24 mouse cellular contexts compared by ENCODE assay signal in genomic region chr13:23687907-23688306, GRCm38 (mm10). TPM values are rescaled to one million over a fixed set of nuclear protein-coding genes. Genes with fewer than 3 reads are reported as not detected.
DNase-seq lines count a peak whose midpoint lies in the region; ATAC-seq and TF ChIP-seq lines count a peak whose summit lies in the region.
"Had no signal": no experiment of that assay in that cellular context is flagged by ENCODE, and none has a peak within 500 bp of the region (broad histone marks: within the 10 kb centered on the region; RNA-seq: fewer than 3 reads in every experiment).

No protein-coding gene starts in this region.

- 80% methylated on average over 7 of the region's 7 CpGs for WGBS in liver, embryonic 14.5 days (ENCODE audit: insufficient replicate concordance)

- TF ChIP-seq CTCF in liver, embryonic 14.5 days (IDR thresholded peaks at IDR 0.05; ENCODE audit: low read depth) = no peak

- peak overlapping the region; percentile 56 for H3K4me2 ChIP-seq in liver, embryonic 14.5 days (ENCODE audit: low read depth)
- H3K4me2 ChIP-seq: embryonic facial prominence, embryonic 15.5 days; heart, embryonic 15.5 days; kidney, embryonic 15.5 days had no signal

- no peak overlapping the region; the same call in 1 of the 2 replicates for H3K9ac ChIP-seq in liver, embryonic 14.5 days (replicated peaks)
- H3K9ac ChIP-seq: embryonic facial prominence, embryonic 15.5 days; heart, embryonic 15.5 days; kidney, embryonic 15.5 days had no signal

- no peaks in the 10 kb centered on the region for H3K9me3 ChIP-seq in megakaryocyte, embryonic 14.5 days
- H3K9me3 ChIP-seq in liver, embryonic 14.5 days (ENCODE audit: control insufficient read depth, low read length) = no peaks in the 10 kb centered on the region
- H3K9me3 ChIP-seq: embryonic facial prominence, embryonic 15.5 days; heart, embryonic 15.5 days; kidney, embryonic 15.5 days had no signal

- H3K4me3 ChIP-seq in megakaryocyte, embryonic 14.5 days (replicated peaks) = peak overlapping the region; percentile 21
- H3K4me3 ChIP-seq in liver, embryonic 14.5 days (ENCODE audit: insufficient read depth in 1 of 2, low read depth in 2 of 2, low read length in 2 of 2) = no peak overlapping the region
- H3K4me3 ChIP-seq: embryonic facial prominence, embryonic 15.5 days; heart, adult 2 months; heart, embryonic 15.5 days; kidney, embryonic 15.5 days had no signal

- H3K36me3 ChIP-seq in megakaryocyte, embryonic 14.5 days (replicated peaks; ENCODE audit: low read length) = peaks cover 26% of the 10 kb centered on the region
- no peaks in the 10 kb centered on the region for H3K36me3 ChIP-seq in liver, embryonic 14.5 days (replicated peaks; ENCODE audit: control insufficient read depth, insufficient read depth, low read depth)
- H3K36me3 ChIP-seq: embryonic facial prominence, embryonic 15.5 days; heart, embryonic 15.5 days; kidney, embryonic 15.5 days had no signal

- H3K27me3 ChIP-seq in megakaryocyte, embryonic 14.5 days (replicated peaks) = no peaks in the 10 kb centered on the region
- no peaks in the 10 kb centered on the region for H3K27me3 ChIP-seq in liver, embryonic 14.5 days (ENCODE audit: control insufficient read depth, insufficient read depth, low read length)
- H3K27me3 ChIP-seq: embryonic facial prominence, embryonic 15.5 days; heart, embryonic 15.5 days; kidney, embryonic 15.5 days had no signal

- peak; percentile 58 for DNase-seq in heart, adult 11 months
- DNase-seq in heart, adult 9 months (ENCODE audit: low spot score in 2 of 2) = no peak
- DNase-seq in liver, embryonic 14.5 days (ENCODE audit: low read depth in 3 of 3, low spot score in 3 of 3) = no peak
- no peak for DNase-seq in right cerebral cortex, postnatal 36 days (ENCODE audit: low spot score in 2 of 2)
- no peak for DNase-seq in thymus, postnatal 0 days (ENCODE audit: low spot score)
- DNase-seq: cerebellum, adult 2 months; cerebellum, postnatal 36 days; gastrocnemius, postnatal 14 days; heart, adult 2 months; heart, postnatal 4 days; right cerebral cortex, postnatal 4 days had no signal

- no peak for ATAC-seq in megakaryocyte, adult 5-6 weeks (ENCODE audit: poor library complexity, severe bottlenecking)
- ATAC-seq in liver, embryonic 14.5 days (ENCODE audit: insufficient read depth) = no peak
- ATAC-seq: forebrain, embryonic 14.5 days; hindbrain, embryonic 16.5 days; lung, postnatal 0 days had no signal

- peaks cover 52% of the 10 kb centered on the region for H3K4me1 ChIP-seq in megakaryocyte, embryonic 14.5 days
- peaks cover 7 to 20% of the 10 kb centered on the region in 2 experiments for H3K4me1 ChIP-seq in liver, embryonic 14.5 days (replicated peaks; ENCODE audit: control insufficient read depth in 2 of 2, insufficient read depth in 2 of 2, low read length in 1 of 2)

- H3K27ac ChIP-seq in liver, embryonic 14.5 days = no peak overlapping the region; the same call in 1 of the 2 replicates
- H3K27ac ChIP-seq: embryonic facial prominence, embryonic 15.5 days; heart, adult 2 months; heart, embryonic 15.5 days; kidney, embryonic 15.5 days; stomach, postnatal 0 days had no signal

- TF ChIP-seq EP300 in liver, embryonic 14.5 days (IDR thresholded peaks at IDR 0.05; ENCODE audit: low read depth) = no peak

RNA-seq across cellular contexts. Expression of gene Hist1h2bc, which starts 3.9 kb away (rescaled TPM):
- 148 and 151 TPM in 2 replicates for polyA plus RNA-seq in megakaryocyte, embryonic 14.5 days (2012; ENCODE audit: insufficient read depth, low replicate concordance)
- total RNA-seq in megakaryocyte, adult 5-6 weeks (2015) = 40.3 and 42.6 TPM in 2 replicates
- 253 and 263 TPM in 2 replicates for total RNA-seq in megakaryocyte, adult 5-6 weeks (2017)
- 67.1 and 79.7 TPM in 2 replicates for polyA plus RNA-seq in liver, embryonic 14.5 days (2012; rRNA removed)
- 104 and 106 TPM in 2 replicates for polyA plus RNA-seq in liver, embryonic 14.5 days (2014; fragmentation: Nextera tagmentation; extraction: Ambion mirVana)
- polyA plus RNA-seq in thymus, postnatal 0 days (2015; fragmentation: Nextera tagmentation; extraction: Ambion mirVana) = 61.5 and 62.8 TPM in 2 replicates

RNA-seq across cellular contexts. Expression of gene Hist1h2ac, which starts 4.2 kb away (rescaled TPM):
- polyA plus RNA-seq in megakaryocyte, embryonic 14.5 days (2012; ENCODE audit: insufficient read depth, low replicate concordance) = 3.6 and 4.7 TPM in 2 replicates
- 10.3 and 12.0 TPM in 2 replicates for total RNA-seq in megakaryocyte, adult 5-6 weeks (2015)
- 67.7 and 81.2 TPM in 2 replicates for total RNA-seq in megakaryocyte, adult 5-6 weeks (2017)
- 1.5 and 1.8 TPM in 2 replicates for polyA plus RNA-seq in liver, embryonic 14.5 days (2012; rRNA removed)
- polyA plus RNA-seq in liver, embryonic 14.5 days (2014; fragmentation: Nextera tagmentation; extraction: Ambion mirVana) = 1.1 and 1.3 TPM in 2 replicates
- 1.6 and 2.0 TPM in 2 replicates for polyA plus RNA-seq in thymus, postnatal 0 days (2015; fragmentation: Nextera tagmentation; extraction: Ambion mirVana)

RNA-seq across cellular contexts. Expression of gene Hist1h1t, which starts 7.7 kb away (rescaled TPM):
- polyA plus RNA-seq in megakaryocyte, embryonic 14.5 days (2012; ENCODE audit: insufficient read depth, low replicate concordance) = not detected in 2 replicates
- total RNA-seq in megakaryocyte, adult 5-6 weeks (2015) = 0.94 TPM in 1 of 2 replicates, not detected in the other
- total RNA-seq in megakaryocyte, adult 5-6 weeks (2017) = 2.7 and 5.3 TPM in 2 replicates
- polyA plus RNA-seq in liver, embryonic 14.5 days (2012; rRNA removed) = 0.13 TPM in 1 of 2 replicates, not detected in the other
- not detected in 2 replicates for polyA plus RNA-seq in liver, embryonic 14.5 days (2014; fragmentation: Nextera tagmentation; extraction: Ambion mirVana)
- not detected in 2 replicates for polyA plus RNA-seq in thymus, postnatal 0 days (2015; fragmentation: Nextera tagmentation; extraction: Ambion mirVana)
- total RNA-seq: gastrocnemius, postnatal 14 days; heart, adult 2 months; layer of hippocampus, adult 18-20 months; layer of hippocampus, postnatal 25 days; left cerebral cortex, postnatal 10 days had no signal
- polyA plus RNA-seq: cerebellum, adult 2 months; embryonic facial prominence, embryonic 15.5 days; forebrain, embryonic 14.5 days; heart, adult 2 months; hindbrain, embryonic 16.5 days; kidney, embryonic 15.5 days; midbrain, postnatal 0 days; stomach, postnatal 0 days had no signal

RNA-seq across cellular contexts. Expression of gene Hist1h4c, which starts 10.3 kb away (rescaled TPM):
- 4.0 and 19.8 TPM in 2 replicates for polyA plus RNA-seq in megakaryocyte, embryonic 14.5 days (2012; ENCODE audit: insufficient read depth, low replicate concordance)
- total RNA-seq in megakaryocyte, adult 5-6 weeks (2015) = 60.8 and 62.1 TPM in 2 replicates
- 282 and 359 TPM in 2 replicates for total RNA-seq in megakaryocyte, adult 5-6 weeks (2017)
- 3.5 and 6.2 TPM in 2 replicates for polyA plus RNA-seq in liver, embryonic 14.5 days (2012; rRNA removed)
- 8.5 and 10.1 TPM in 2 replicates for polyA plus RNA-seq in liver, embryonic 14.5 days (2014; fragmentation: Nextera tagmentation; extraction: Ambion mirVana)
- 22.4 and 29.5 TPM in 2 replicates for polyA plus RNA-seq in thymus, postnatal 0 days (2015; fragmentation: Nextera tagmentation; extraction: Ambion mirVana)

RNA-seq across cellular contexts. Expression of gene Hfe, which starts 22.7 kb away (rescaled TPM):
- 10.7 TPM in 1 of 2 replicates, not detected in the other for polyA plus RNA-seq in megakaryocyte, embryonic 14.5 days (2012; ENCODE audit: insufficient read depth, low replicate concordance)
- total RNA-seq in megakaryocyte, adult 5-6 weeks (2015) = 12.3 and 17.1 TPM in 2 replicates
- 7.6 and 8.5 TPM in 2 replicates for total RNA-seq in megakaryocyte, adult 5-6 weeks (2017)
- polyA plus RNA-seq in liver, embryonic 14.5 days (2012; rRNA removed) = 2.8 and 3.4 TPM in 2 replicates
- 10.8 and 12.2 TPM in 2 replicates for polyA plus RNA-seq in liver, embryonic 14.5 days (2014; fragmentation: Nextera tagmentation; extraction: Ambion mirVana)
- 9.4 and 9.7 TPM in 2 replicates for polyA plus RNA-seq in thymus, postnatal 0 days (2015; fragmentation: Nextera tagmentation; extraction: Ambion mirVana)
